Comparison of ENCODE assay signal across 15 mouse cellular contexts in genomic region chr11:119939711-119940106, GRCm38 (mm10). TPM values are rescaled to one million over a fixed set of nuclear protein-coding genes. Genes with fewer than 3 reads are reported as not detected.
A peak's percentile ranks its signal among the peaks of the same experiment; 100 is the strongest.
DNase-seq lines count a peak whose midpoint lies in the region; ATAC-seq and TF ChIP-seq lines count a peak whose summit lies in the region.
"Had no signal": no experiment of that assay in that cellular context is flagged by ENCODE, and none has a peak within 500 bp of the region (broad histone marks: within the 10 kb centered on the region; RNA-seq: fewer than 3 reads in every experiment).

No protein-coding gene starts in this region.

- TF ChIP-seq CTCF in cortical plate, adult 2 months (IDR thresholded peaks at IDR 0.05; ENCODE audit: extremely low read depth, insufficient read depth, low read length), result no peak

- H3K27me3 ChIP-seq in kidney, embryonic 15.5 days, result no peaks in the 10 kb centered on the region
- H3K27me3 ChIP-seq in embryonic facial prominence, embryonic 13.5 days, result peaks cover 4% of the 10 kb centered on the region; the same call in 1 of the 2 replicates
- H3K27me3 ChIP-seq in limb, embryonic 13.5 days, result peaks cover 6% of the 10 kb centered on the region; the same call in 1 of the 2 replicates
- H3K27me3 ChIP-seq: Patski had no signal

- no peak for TF ChIP-seq POLR2A in cortical plate, adult 2 months (IDR thresholded peaks at IDR 0.05; ENCODE audit: extremely low read depth, insufficient read depth, low read length)

- H3K4me3 ChIP-seq in kidney, embryonic 15.5 days (replicated peaks), result no peak overlapping the region
- H3K4me3 ChIP-seq in cortical plate, adult 2 months (ENCODE audit: insufficient read depth, low read length), result peak overlapping the region; percentile 79; the same call in 1 of the 2 replicates
- H3K4me3 ChIP-seq in embryonic facial prominence, embryonic 13.5 days, result no peak overlapping the region
- no peak overlapping the region for H3K4me3 ChIP-seq in limb, embryonic 13.5 days
- H3K4me3 ChIP-seq: gastrocnemius, adult 2 months; hindbrain, embryonic 15.5 days; midbrain, embryonic 15.5 days had no signal

- WGBS in kidney, embryonic 15.5 days, result 51% methylated on average over 4 of the region's 4 CpGs
- 49% methylated on average over 4 of the region's 4 CpGs for WGBS in embryonic facial prominence, embryonic 13.5 days
- 40% methylated on average over 4 of the region's 4 CpGs for WGBS in limb, embryonic 13.5 days

- peak overlapping the region; percentile 35 for H3K4me2 ChIP-seq in kidney, embryonic 15.5 days
- peak overlapping the region; percentile 18; the same call in 1 of the 2 replicates for H3K4me2 ChIP-seq in embryonic facial prominence, embryonic 13.5 days
- peak overlapping the region; percentile 14; the same call in 1 of the 2 replicates for H3K4me2 ChIP-seq in limb, embryonic 13.5 days (replicated peaks)
- H3K4me2 ChIP-seq: midbrain, embryonic 15.5 days had no signal

- H3K4me1 ChIP-seq in kidney, embryonic 15.5 days, result peaks cover 84% of the 10 kb centered on the region
- peaks cover 16% of the 10 kb centered on the region for H3K4me1 ChIP-seq in cortical plate, adult 2 months (ENCODE audit: control insufficient read depth, insufficient read depth, low read length)
- peaks cover 85% of the 10 kb centered on the region for H3K4me1 ChIP-seq in embryonic facial prominence, embryonic 13.5 days
- H3K4me1 ChIP-seq in limb, embryonic 13.5 days, result peaks cover 80% of the 10 kb centered on the region

- peak overlapping the region; percentile 87 for H3K27ac ChIP-seq in kidney, embryonic 15.5 days
- H3K27ac ChIP-seq in cortical plate, adult 2 months (ENCODE audit: insufficient read depth, low read length), result peak overlapping the region; percentile 98
- peak overlapping the region; percentile 85; the same call in 1 of the 2 replicates for H3K27ac ChIP-seq in embryonic facial prominence, embryonic 13.5 days
- H3K27ac ChIP-seq in limb, embryonic 13.5 days, result no peak overlapping the region
- H3K27ac ChIP-seq: gastrocnemius, adult 2 months; hindbrain, embryonic 15.5 days; midbrain, embryonic 15.5 days had no signal

- no peak overlapping the region for H3K9ac ChIP-seq in kidney, embryonic 15.5 days
- H3K9ac ChIP-seq in embryonic facial prominence, embryonic 13.5 days, result 0 out of 2 replicates have a peak overlapping the region, but pooled peaks have one; percentile 16
- H3K9ac ChIP-seq in limb, embryonic 13.5 days, result peak overlapping the region; percentile 25; the same call in 1 of the 2 replicates
- H3K9ac ChIP-seq: hindbrain, embryonic 15.5 days; midbrain, embryonic 15.5 days had no signal

- no peak for ATAC-seq in kidney, embryonic 15.5 days (replicated peaks; ENCODE audit: low FRiP score)
- ATAC-seq in embryonic facial prominence, embryonic 13.5 days (ENCODE audit: insufficient number of reproducible peaks, insufficient read depth, low FRiP score, low TSS enrichment, low read depth), result no peak
- ATAC-seq in limb, embryonic 13.5 days (ENCODE audit: low FRiP score, low read depth), result no peak
- ATAC-seq: midbrain, embryonic 15.5 days; Patski had no signal

- no peak for DNase-seq in kidney, postnatal 10 days
- no peak for DNase-seq in adrenal gland, postnatal 14 days
- no peak for DNase-seq in layer of hippocampus, adult 9-11 months
- no peak for DNase-seq in adrenal gland, postnatal 4 days (ENCODE audit: low spot score in 2 of 2)
- DNase-seq: adrenal gland, adult 8-10 months; gastrocnemius, adult 2 months; lung, postnatal 10 days; thymus, postnatal 14 days had no signal

- H3K9me3 ChIP-seq in kidney, embryonic 15.5 days (replicated peaks), result no peaks in the 10 kb centered on the region
- H3K9me3 ChIP-seq in embryonic facial prominence, embryonic 13.5 days, result no peaks in the 10 kb centered on the region
- no peaks in the 10 kb centered on the region for H3K9me3 ChIP-seq in limb, embryonic 13.5 days
- H3K9me3 ChIP-seq: hindbrain, embryonic 15.5 days; midbrain, embryonic 15.5 days had no signal

- no peaks in the 10 kb centered on the region for H3K36me3 ChIP-seq in kidney, embryonic 15.5 days
- H3K36me3 ChIP-seq in embryonic facial prominence, embryonic 13.5 days, result no peaks in the 10 kb centered on the region
- no peaks in the 10 kb centered on the region for H3K36me3 ChIP-seq in limb, embryonic 13.5 days
- H3K36me3 ChIP-seq: hindbrain, embryonic 15.5 days; midbrain, embryonic 15.5 days had no signal

RNA-seq across cellular contexts. Expression of gene Baiap2, which starts 2.9 kb away (rescaled TPM):
- 20.8 and 22.3 TPM in 2 replicates for polyA plus RNA-seq in kidney, embryonic 15.5 days (2015; fragmentation: Nextera tagmentation; extraction: Ambion mirVana)
- polyA plus RNA-seq in cortical plate, adult 2 months (2012; rRNA removed), result 234 and 253 TPM in 2 replicates
- 17.5 and 20.0 TPM in 2 replicates for polyA plus RNA-seq in embryonic facial prominence, embryonic 13.5 days (2015; fragmentation: Nextera tagmentation; extraction: Ambion mirVana)
- polyA plus RNA-seq in limb, embryonic 13.5 days (2015; fragmentation: Nextera tagmentation; extraction: Ambion mirVana), result 16.6 and 16.8 TPM in 2 replicates
- total RNA-seq in adrenal gland, postnatal 14 days (2021), result 20.8 TPM in 2 replicates
- 10 to 100 TPM; 24.1 to 26.5 TPM for total RNA-seq in adrenal gland, postnatal 4 days (2021)

RNA-seq across cellular contexts. Expression of gene Chmp6, which starts 26.5 kb away (rescaled TPM):
- 94.1 and 101 TPM in 2 replicates for polyA plus RNA-seq in kidney, embryonic 15.5 days (2015; fragmentation: Nextera tagmentation; extraction: Ambion mirVana)
- 44.2 and 48.1 TPM in 2 replicates for polyA plus RNA-seq in cortical plate, adult 2 months (2012; rRNA removed)
- 103 and 104 TPM in 2 replicates for polyA plus RNA-seq in embryonic facial prominence, embryonic 13.5 days (2015; fragmentation: Nextera tagmentation; extraction: Ambion mirVana)
- polyA plus RNA-seq in limb, embryonic 13.5 days (2015; fragmentation: Nextera tagmentation; extraction: Ambion mirVana), result 112 TPM in 2 replicates
- 31.0 and 37.3 TPM in 2 replicates for total RNA-seq in adrenal gland, postnatal 14 days (2021)
- total RNA-seq in adrenal gland, postnatal 4 days (2021), result 10 to 100 TPM; 51.4 to 54.3 TPM

Comparison
In these comparisons a context has a peak if more than half of its experiments do, and no peak if none do; other contexts are left out.
1. RNA of gene Baiap2, which starts 2.9 kb away (polyA plus RNA-seq): 234 to 253 TPM in cortical plate, adult 2 months; 20.8 to 22.3 TPM in kidney, embryonic 15.5 days, 17.5 to 20.0 TPM in embryonic facial prominence, embryonic 13.5 days and 16.6 to 16.8 TPM in limb, embryonic 13.5 days; every median in the first group is over 10 times any median in the second.
2. Peak in every context shown above with its lines, with median percentiles within 50 percentile points of each other: H3K4me2 ChIP-seq.